ENCODE assay signal across 12 mouse cellular contexts in genomic region chr7:134320979-134321378, GRCm38 (mm10).
DNase-seq lines count a peak whose midpoint lies in the region; ATAC-seq and TF ChIP-seq lines count a peak whose summit lies in the region.
"Had no signal": no experiment of that assay in that cellular context is flagged by ENCODE, and none has a peak within 500 bp of the region (broad histone marks: within the 10 kb centered on the region; RNA-seq: fewer than 3 reads in every experiment).

No protein-coding gene starts in this region.

- H3K4me2 ChIP-seq in hindbrain, embryonic 14.5 days (replicated peaks), result no peak overlapping the region
- no peak overlapping the region for H3K4me2 ChIP-seq in hindbrain, embryonic 12.5 days (replicated peaks)
- no peak overlapping the region for H3K4me2 ChIP-seq in lung, embryonic 14.5 days
- H3K4me2 ChIP-seq in embryonic facial prominence, embryonic 14.5 days (ENCODE audit: low read depth, low read length), result no peak overlapping the region
- H3K4me2 ChIP-seq: liver, embryonic 11.5 days had no signal

- peak; percentile 25 for DNase-seq in hindbrain, embryonic 14.5 days (ENCODE audit: low spot score)
- DNase-seq in lung, embryonic 14.5 days, result no peak
- DNase-seq in lung, postnatal 14 days, result no peak
- peak; percentile 73 for DNase-seq in embryonic facial prominence, embryonic 14.5 days (ENCODE audit: low spot score)
- DNase-seq in right cerebral cortex, postnatal 10 days (ENCODE audit: low spot score in 2 of 2), result peak; percentile 53 to 59
- no peak for DNase-seq in thymus, postnatal 36 days
- DNase-seq in adipocyte (ENCODE audit: low spot score), result no peak
- DNase-seq: cerebellum, postnatal 36 days; kidney, adult 18-20 months had no signal

- no peaks in the 10 kb centered on the region for H3K9me3 ChIP-seq in hindbrain, embryonic 14.5 days (ENCODE audit: control insufficient read depth, low read length)
- H3K9me3 ChIP-seq in hindbrain, embryonic 12.5 days (replicated peaks), result no peaks in the 10 kb centered on the region
- no peaks in the 10 kb centered on the region for H3K9me3 ChIP-seq in lung, embryonic 14.5 days (ENCODE audit: low read depth, low read length)
- no peaks in the 10 kb centered on the region for H3K9me3 ChIP-seq in embryonic facial prominence, embryonic 14.5 days (ENCODE audit: control insufficient read depth, low read length)

- no peak overlapping the region for H3K4me3 ChIP-seq in hindbrain, embryonic 14.5 days (replicated peaks; ENCODE audit: low read length)
- H3K4me3 ChIP-seq in hindbrain, embryonic 12.5 days, result no peak overlapping the region
- no peak overlapping the region for H3K4me3 ChIP-seq in lung, embryonic 14.5 days (ENCODE audit: low read depth, low read length)
- no peak overlapping the region for H3K4me3 ChIP-seq in embryonic facial prominence, embryonic 14.5 days (ENCODE audit: low read depth, low read length)

- H3K9ac ChIP-seq in hindbrain, embryonic 14.5 days, result no peak overlapping the region
- no peak overlapping the region for H3K9ac ChIP-seq in hindbrain, embryonic 12.5 days
- H3K9ac ChIP-seq in lung, embryonic 14.5 days, result no peak overlapping the region
- no peak overlapping the region for H3K9ac ChIP-seq in embryonic facial prominence, embryonic 14.5 days (ENCODE audit: low read depth, low read length)

- H3K27me3 ChIP-seq in hindbrain, embryonic 14.5 days (ENCODE audit: control insufficient read depth, insufficient read depth, low read length), result no peaks in the 10 kb centered on the region
- H3K27me3 ChIP-seq in hindbrain, embryonic 12.5 days, result no peaks in the 10 kb centered on the region
- H3K27me3 ChIP-seq in lung, embryonic 14.5 days (ENCODE audit: insufficient read depth, low read length), result no peaks in the 10 kb centered on the region
- no peaks in the 10 kb centered on the region for H3K27me3 ChIP-seq in embryonic facial prominence, embryonic 14.5 days (replicated peaks; ENCODE audit: control insufficient read depth, insufficient read depth, low read length)

- H3K36me3 ChIP-seq in hindbrain, embryonic 14.5 days (replicated peaks; ENCODE audit: control insufficient read depth, insufficient read depth), result no peaks in the 10 kb centered on the region
- no peaks in the 10 kb centered on the region for H3K36me3 ChIP-seq in hindbrain, embryonic 12.5 days
- H3K36me3 ChIP-seq in lung, embryonic 14.5 days (ENCODE audit: insufficient read depth), result no peaks in the 10 kb centered on the region
- H3K36me3 ChIP-seq in embryonic facial prominence, embryonic 14.5 days (ENCODE audit: control insufficient read depth, insufficient read depth, low read length), result no peaks in the 10 kb centered on the region

- H3K4me1 ChIP-seq in hindbrain, embryonic 14.5 days (replicated peaks; ENCODE audit: control insufficient read depth, insufficient read depth, low read length), result 0 out of 2 replicates have a peak, but pooled peaks cover 2% of the 10 kb centered on the region
- H3K4me1 ChIP-seq in hindbrain, embryonic 12.5 days, result no peaks in the 10 kb centered on the region
- H3K4me1 ChIP-seq in lung, embryonic 14.5 days (ENCODE audit: insufficient read depth), result no peaks in the 10 kb centered on the region
- 0 out of 2 replicates have a peak, but pooled peaks cover 7% of the 10 kb centered on the region for H3K4me1 ChIP-seq in embryonic facial prominence, embryonic 14.5 days (ENCODE audit: control insufficient read depth, insufficient read depth, low read length)

- no peak for ATAC-seq in hindbrain, embryonic 14.5 days (ENCODE audit: low FRiP score)
- ATAC-seq in hindbrain, embryonic 12.5 days (ENCODE audit: low FRiP score), result no peak
- ATAC-seq in lung, embryonic 14.5 days (ENCODE audit: insufficient read depth), result no peak
- no peak; the same call in 1 of the 2 replicates for ATAC-seq in embryonic facial prominence, embryonic 14.5 days (ENCODE audit: low read depth)

- WGBS in hindbrain, embryonic 14.5 days, result 65% methylated on average over 10 of the region's 10 CpGs
- 75% methylated on average over 10 of the region's 10 CpGs for WGBS in hindbrain, embryonic 12.5 days
- WGBS in lung, embryonic 14.5 days, result 73% methylated on average over 10 of the region's 10 CpGs
- 36% methylated on average over 10 of the region's 10 CpGs for WGBS in embryonic facial prominence, embryonic 14.5 days

- no peak overlapping the region for H3K27ac ChIP-seq in hindbrain, embryonic 14.5 days
- H3K27ac ChIP-seq in hindbrain, embryonic 12.5 days, result no peak overlapping the region
- no peak overlapping the region for H3K27ac ChIP-seq in lung, embryonic 14.5 days (ENCODE audit: low read depth)
- H3K27ac ChIP-seq in embryonic facial prominence, embryonic 14.5 days (replicated peaks; ENCODE audit: low read depth, low read length), result no peak overlapping the region
- H3K27ac ChIP-seq: macrophage had no signal

- 0 out of 2 replicates have a peak, but pooled peaks have one; percentile 17 for TF ChIP-seq CTCF in lung, embryonic 14.5 days (IDR thresholded peaks at IDR 0.05; ENCODE audit: low read depth)

Comparison
In these comparisons a context has a peak if more than half of its experiments do, and no peak if none do; other contexts are left out.
1. DNase-seq: peak in hindbrain, embryonic 14.5 days (single experiment), embryonic facial prominence, embryonic 14.5 days (single experiment) and right cerebral cortex, postnatal 10 days (2 of 2); none in lung, embryonic 14.5 days (single experiment), lung, postnatal 14 days (single experiment), thymus, postnatal 36 days (0 of 2) and adipocyte (single experiment).